Mouse (Mus musculus) left cerebral cortex, adult 6 months (tissue): ENCODE results near the gene Trpm4. TPM values are rescaled to one million over a fixed set of nuclear protein-coding genes. Genes with fewer than 3 reads are reported as not detected.

ENCODE experiments used
- long read RNA-seq, 2 experiments: library from polyadenylated mRNA; unstranded; transcript quantifications; one replicate each; pipeline ENCODE4 v2.0.0; 2019 to 2020
- polyA plus RNA-seq: library from polyadenylated mRNA; unstranded; fragments of <200 nt; fragmentation: Nextera tagmentation; gene quantifications from 2 replicates; pipeline ENCODE4 v1.2.3, GENCODE M21; 2021

Gene Trpm4
- polyA plus RNA-seq: 9.2 and 15.2 TPM in 2 replicates
- long read RNA-seq, experiment 1, partial matches to known transcripts: 12 of 45 reads
- long read RNA-seq, experiment 1, other reads (novel, unspliced or antisense): 32 of 45 reads
- long read RNA-seq, experiment 2, partial matches to known transcripts: 2 of 12 reads
- long read RNA-seq, experiment 2, other reads (novel, unspliced or antisense): 7 of 12 reads

DNA sequence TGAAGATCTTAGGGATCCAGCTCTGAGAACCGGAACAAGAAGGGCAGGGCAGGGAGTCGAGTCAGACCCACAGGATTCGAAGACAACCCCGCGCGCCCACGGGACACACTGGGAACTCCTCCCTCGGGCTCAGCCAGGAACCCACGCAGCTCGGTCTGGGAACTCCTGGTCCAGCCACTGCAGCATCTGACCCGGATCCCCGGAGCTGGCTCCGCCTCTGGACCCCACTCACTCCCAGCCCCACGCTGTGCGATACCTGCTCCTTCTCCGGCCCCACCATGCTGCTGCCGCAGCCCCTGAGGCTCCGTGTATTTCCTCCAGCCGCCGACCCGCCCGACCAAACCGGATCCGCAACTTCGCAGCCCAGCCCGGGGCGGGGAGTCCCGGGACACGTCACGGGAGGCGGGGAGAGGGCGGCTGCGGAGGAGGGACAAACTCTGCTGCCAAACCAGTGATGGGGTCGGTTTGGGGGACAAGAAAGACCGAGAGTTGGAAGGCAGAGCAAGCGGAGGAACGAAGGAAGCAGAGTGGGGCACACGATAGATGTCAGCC is at the start of gene Trpm4:
Gene Trpm4 (minus strand): TSS at position 350 of the 552 bp plus-strand sequence.

DNA sequence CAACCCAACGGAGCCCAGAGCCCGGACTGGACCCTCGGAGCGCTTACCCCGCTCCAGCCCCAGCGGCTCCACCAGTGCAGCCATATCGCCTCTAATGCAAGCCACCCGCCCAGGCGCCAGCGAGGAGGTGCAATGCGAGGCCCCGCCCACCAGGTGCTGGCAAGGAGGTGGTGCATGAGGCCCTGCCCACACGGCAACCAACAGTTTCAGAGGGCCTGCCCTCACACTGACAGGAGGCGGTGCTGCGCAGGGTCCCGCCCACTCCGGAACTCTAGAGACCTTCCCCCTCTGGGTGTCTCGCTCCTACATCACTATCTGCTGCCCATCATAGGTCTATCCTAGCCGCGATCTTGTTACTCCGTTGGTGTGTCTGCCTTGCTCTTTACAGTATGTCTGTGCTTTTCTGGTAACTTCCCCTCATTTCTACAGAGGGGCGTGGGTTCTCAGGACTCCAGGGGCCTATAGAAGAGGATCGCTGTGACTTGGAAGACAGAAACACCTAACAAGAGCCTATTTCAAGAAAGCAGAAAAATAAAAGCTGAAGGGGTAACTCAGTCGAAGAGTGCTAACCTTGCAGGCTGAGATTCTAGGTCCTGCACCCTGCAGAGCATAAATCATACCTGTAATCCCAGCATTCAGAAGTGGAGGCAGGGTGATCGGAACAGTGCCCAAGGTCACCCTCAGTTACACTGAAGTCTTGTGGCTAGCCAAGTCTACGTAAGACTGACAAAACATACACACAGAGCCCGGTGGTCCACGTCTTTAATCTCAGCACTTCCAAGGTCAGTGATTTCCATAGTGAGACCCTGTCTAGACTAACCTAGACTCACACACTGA is 37.1 kb upstream of the Trpm4 start, which contains the start of gene Lin7b:
Gene Lin7b (minus strand): TSS at position 109 of the 837 bp plus-strand sequence.

DNA sequence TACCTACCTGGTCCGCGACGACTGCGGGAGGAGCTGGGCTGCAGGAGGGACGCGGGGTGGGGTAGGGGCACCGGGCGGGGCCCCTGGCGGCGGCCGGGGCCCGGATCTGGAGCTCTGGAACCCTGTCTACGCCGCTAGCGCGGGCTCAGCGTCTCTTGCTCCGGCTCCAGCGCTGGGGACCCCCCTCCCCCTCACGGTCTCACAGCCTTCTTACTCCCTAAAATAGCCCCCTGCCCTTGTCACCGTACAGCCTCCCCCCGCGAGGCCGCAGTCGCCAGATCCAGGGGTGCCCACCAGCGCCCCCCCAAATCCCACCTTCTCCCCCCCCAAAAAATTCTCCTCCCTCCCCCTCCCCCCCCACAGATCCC is 33.1 kb upstream of the Trpm4 start, which contains the start of gene Ppfia3:
Gene Ppfia3 (minus strand): TSS at position 368 of the 368 bp plus-strand sequence.

DNA sequence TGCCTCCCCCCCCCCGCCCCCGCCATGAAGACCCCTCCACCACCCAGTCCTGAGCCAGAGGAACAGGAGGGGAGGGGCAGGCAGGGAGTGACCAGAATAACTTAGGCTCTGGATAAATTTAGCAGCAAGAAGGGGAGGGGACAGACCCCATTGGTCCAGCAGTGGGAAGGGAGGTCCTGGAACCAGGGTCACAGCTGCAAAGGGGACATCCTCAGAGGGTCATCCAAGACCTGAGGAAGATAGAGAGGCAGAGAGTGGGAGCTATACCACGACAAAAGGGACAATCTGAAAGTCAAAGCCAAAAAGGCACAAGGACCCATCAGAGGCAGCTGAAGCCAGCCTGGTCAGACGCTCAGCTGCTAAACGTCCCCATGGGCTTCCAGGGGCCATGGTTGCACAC is 1.5 kb upstream of the Trpm4 start, which contains the start of gene Hrc:
Gene Hrc (plus strand): TSS at position 235 of the 400 bp plus-strand sequence.

GRCm38 (mm10) chr7:45277136-45277760 is 56.3 kb downstream of the Trpm4 start, which contains the start of gene Slc6a21:
Slc6a21 (plus strand) TSS chr7:45277513.

Other genes with a start within 250 kb of the Trpm4 start
- gene Rcn3, start 241.6 kb downstream of the Trpm4 start, polyA plus RNA-seq: 9.5 and 14.4 TPM in 2 replicates
- 26.0 and 28.5 TPM in 2 replicates for gene Fcgrt, start 229.9 kb downstream of the Trpm4 start, polyA plus RNA-seq
- 1,227 and 1,374 TPM in 2 replicates for gene Rps11, start 209.3 kb downstream of the Trpm4 start, polyA plus RNA-seq
- gene Rpl13a, start 205.0 kb downstream of the Trpm4 start, polyA plus RNA-seq: 2,046 and 2,172 TPM in 2 replicates
- 0.14 TPM in 1 of 2 replicates, not detected in the other for gene Gm45713, start 197.5 kb downstream of the Trpm4 start, polyA plus RNA-seq
- gene Flt3l, start 197.3 kb downstream of the Trpm4 start, polyA plus RNA-seq: 0.70 and 0.99 TPM in 2 replicates
- gene Pih1d1, start 179.5 kb downstream of the Trpm4 start, polyA plus RNA-seq: 37.8 and 48.3 TPM in 2 replicates
- gene Aldh16a1, start 179.2 kb downstream of the Trpm4 start, polyA plus RNA-seq: 4.8 TPM in 2 replicates
- 45.6 and 104 TPM in 2 replicates for gene Slc17a7, start 169.8 kb downstream of the Trpm4 start, polyA plus RNA-seq
- 0.05 TPM in 1 of 2 replicates, not detected in the other for gene Gfy, start 154.2 kb downstream of the Trpm4 start, polyA plus RNA-seq
- gene Pth2, start 152.8 kb downstream of the Trpm4 start, polyA plus RNA-seq: not detected in 2 replicates
- 3.6 and 4.4 TPM in 2 replicates for gene Ccdc155, start 128.9 kb downstream of the Trpm4 start, polyA plus RNA-seq
- 41.8 and 55.2 TPM in 2 replicates for gene Dkkl1, start 121.6 kb downstream of the Trpm4 start, polyA plus RNA-seq
- 0.40 and 2.1 TPM in 2 replicates for gene Tead2, start 118.0 kb downstream of the Trpm4 start, polyA plus RNA-seq
- gene Cd37, start 94.7 kb downstream of the Trpm4 start, polyA plus RNA-seq: 9.9 and 10.6 TPM in 2 replicates
- 1.1 and 1.6 TPM in 2 replicates for gene Slc6a16, start 92.7 kb downstream of the Trpm4 start, polyA plus RNA-seq
- not detected in 2 replicates for gene Slc6a21, start 56.3 kb downstream of the Trpm4 start, polyA plus RNA-seq
- gene Hrc, start 1.5 kb upstream of the Trpm4 start, polyA plus RNA-seq: 0.05 and 0.11 TPM in 2 replicates
- 11.0 and 32.9 TPM in 2 replicates for gene Ppfia3, start 33.2 kb upstream of the Trpm4 start, polyA plus RNA-seq
- gene Lin7b, start 36.8 kb upstream of the Trpm4 start, polyA plus RNA-seq: 270 and 272 TPM in 2 replicates
- 34.4 and 37.7 TPM in 2 replicates for gene Snrnp70, start 62.0 kb upstream of the Trpm4 start, polyA plus RNA-seq
- gene Kcna7, start 71.9 kb upstream of the Trpm4 start, polyA plus RNA-seq: not detected in 2 replicates
- gene Ntf5, start 79.9 kb upstream of the Trpm4 start, polyA plus RNA-seq: 0.10 TPM in 1 of 2 replicates, not detected in the other
- gene Lhb, start 87.0 kb upstream of the Trpm4 start, polyA plus RNA-seq: 0.19 TPM in 1 of 2 replicates, not detected in the other
- 8.9 and 9.1 TPM in 2 replicates for gene Gys1, start 101.1 kb upstream of the Trpm4 start, polyA plus RNA-seq
- gene Ruvbl2, start 104.3 kb upstream of the Trpm4 start, polyA plus RNA-seq: 34.4 and 45.9 TPM in 2 replicates
- gene Ftl1, start 126.1 kb upstream of the Trpm4 start, polyA plus RNA-seq: 1,322 and 1,591 TPM in 2 replicates
- 94.9 and 121 TPM in 2 replicates for gene Bax, start 133.1 kb upstream of the Trpm4 start, polyA plus RNA-seq
- 0.08 and 0.17 TPM in 2 replicates for gene Tulp2, start 148.1 kb upstream of the Trpm4 start, polyA plus RNA-seq
- gene Gm45808, start 153.0 kb upstream of the Trpm4 start, polyA plus RNA-seq: not detected in 2 replicates
- 3.8 TPM in 2 replicates for gene Dhdh, start 155.0 kb upstream of the Trpm4 start, polyA plus RNA-seq
- 48.4 and 64.7 TPM in 2 replicates for gene Nucb1, start 176.6 kb upstream of the Trpm4 start, polyA plus RNA-seq
- 18.3 and 18.8 TPM in 2 replicates for gene Ppp1r15a, start 192.5 kb upstream of the Trpm4 start, polyA plus RNA-seq
- 3.8 and 7.2 TPM in 2 replicates for gene Plekha4, start 192.6 kb upstream of the Trpm4 start, polyA plus RNA-seq
- 0.36 and 0.38 TPM in 2 replicates for gene Hsd17b14, start 221.1 kb upstream of the Trpm4 start, polyA plus RNA-seq
- 6.9 and 8.4 TPM in 2 replicates for gene Bcat2, start 236.4 kb upstream of the Trpm4 start, polyA plus RNA-seq